In genomic region chr16:22351194-22351593, GRCm38 (mm10) we compare ENCODE assay signal across 27 mouse cellular contexts.
"Had no signal": no experiment of that assay in that cellular context is flagged by ENCODE, and none has a peak within 500 bp of the region (broad histone marks: within the 10 kb centered on the region; RNA-seq: fewer than 3 reads in every experiment).

No protein-coding gene starts in this region.

- H3K36me3 ChIP-seq: heart, embryonic 10.5 days; heart, embryonic 12.5 days; hindbrain, embryonic 10.5 days; hindbrain, embryonic 12.5 days; kidney, embryonic 15.5 days; limb, embryonic 12.5 days had no signal

- H3K4me3 ChIP-seq: gastrocnemius, adult 2 months; heart, embryonic 10.5 days; heart, embryonic 12.5 days; hindbrain, embryonic 10.5 days; hindbrain, embryonic 12.5 days; kidney, embryonic 15.5 days; layer of hippocampus, adult 2 months; limb, embryonic 12.5 days had no signal

- H3K9me3 ChIP-seq: heart, embryonic 10.5 days; heart, embryonic 12.5 days; hindbrain, embryonic 10.5 days; hindbrain, embryonic 12.5 days; kidney, embryonic 15.5 days; limb, embryonic 12.5 days had no signal

- H3K27me3 ChIP-seq: heart, embryonic 12.5 days; hindbrain, embryonic 12.5 days; kidney, embryonic 15.5 days; limb, embryonic 12.5 days had no signal

- H3K27ac ChIP-seq: gastrocnemius, adult 2 months; heart, embryonic 10.5 days; hindbrain, embryonic 10.5 days; hindbrain, embryonic 12.5 days; hindbrain, embryonic 14.5 days; kidney, embryonic 15.5 days; kidney, postnatal 0 days; layer of hippocampus, adult 2 months; limb, embryonic 12.5 days; liver, embryonic 14.5 days had no signal

- ATAC-seq: hindbrain, embryonic 16.5 days; intestine, embryonic 16.5 days had no signal

- DNase-seq: gastrocnemius, adult 2 months; gastrocnemius, postnatal 10 days; gastrocnemius, postnatal 25 days; heart, postnatal 10 days; heart, postnatal 4 days; kidney, adult 11 months; kidney, adult 2 months; kidney, adult 9 months; kidney, postnatal 14 days; kidney, postnatal 36 days; layer of hippocampus, adult 9-11 months; layer of hippocampus, postnatal 36 days; left cerebral cortex, postnatal 4 days; liver had no signal

- H3K4me2 ChIP-seq: heart, embryonic 12.5 days; hindbrain, embryonic 12.5 days; hindbrain, embryonic 14.5 days; kidney, embryonic 15.5 days; limb, embryonic 12.5 days; liver, embryonic 11.5 days had no signal

- H3K9ac ChIP-seq: heart, embryonic 12.5 days; hindbrain, embryonic 12.5 days; hindbrain, embryonic 14.5 days; kidney, embryonic 15.5 days; limb, embryonic 12.5 days; liver, embryonic 14.5 days had no signal
